Mouse (Mus musculus) ES-E14 (cell line): ENCODE results near the gene Adamtsl3. TPM values are rescaled to one million over a fixed set of nuclear protein-coding genes. Genes with fewer than 3 reads are reported as not detected.

Experiments
- DNase-seq: peaks from one replicate; pipeline ENCODE4 v3.0.0-alpha.2; 2013; ENCODE audit warnings: low read depth, low spot score
- H3K27ac ChIP-seq: 2 replicates; pipeline ENCODE4 v1.5.1; 2012; ENCODE audit warnings: low read depth, mild to moderate bottlenecking, low read length, moderate library complexity, mixed read lengths; ENCODE audit not compliant: poor library complexity, insufficient read depth, severe bottlenecking
- H3K36me3 ChIP-seq: 2 replicates; pipeline ENCODE4 v1.6.1; 2012; ENCODE audit warnings: mild to moderate bottlenecking, low read length, moderate library complexity, mixed read lengths; ENCODE audit not compliant: control insufficient read depth, poor library complexity, insufficient read depth, severe bottlenecking
- H3K4me1 ChIP-seq, 2 experiments: fragments of 150-350 bp in 1 of 2; sonication (generic) in 1 of 2; 2 replicates each; pipeline ENCODE4 v1.6.1; 2012; ENCODE audit warnings: low read length in 2 of 2, mild to moderate bottlenecking in 1 of 2, mixed read lengths in 1 of 2; ENCODE audit not compliant: control insufficient read depth in 2 of 2, insufficient read depth in 2 of 2, poor library complexity in 1 of 2
- H3K4me3 ChIP-seq, 2 experiments: fragments of 150-350 bp in 1 of 2; sonication (generic) in 1 of 2; 2 replicates each; pipeline ENCODE4 v1.5.1; 2012; ENCODE audit warnings: low read length in 2 of 2, low read depth in 1 of 2, mild to moderate bottlenecking in 1 of 2, mixed read lengths in 1 of 2; ENCODE audit not compliant: insufficient read depth in 1 of 2, poor library complexity in 1 of 2, severe bottlenecking in 1 of 2
- H3K9ac ChIP-seq: 2 replicates; pipeline ENCODE4 v1.6.1; 2012; ENCODE audit warnings: low read depth, mild to moderate bottlenecking, low read length, mixed read lengths; ENCODE audit not compliant: poor library complexity, insufficient read depth, severe bottlenecking
- H3K9me3 ChIP-seq: fragments of 150-350 bp; sonication (generic); 2 replicates; pipeline ENCODE4 v1.6.1; 2012; ENCODE audit warnings: low read depth, mild to moderate bottlenecking, low read length; ENCODE audit not compliant: control insufficient read depth, insufficient read depth
- CHD2 ChIP-seq: IDR thresholded peaks from 2 replicates; pipeline ENCODE4 v1.6.1; 2014; ENCODE audit warnings: mild to moderate bottlenecking, low read depth, low read length, inconsistent platforms
- HCFC1 ChIP-seq: IDR thresholded peaks from 2 replicates; pipeline ENCODE4 v1.6.1; 2012; ENCODE audit warnings: low read length, inconsistent platforms, borderline replicate concordance; ENCODE audit not compliant: insufficient read depth
- MAFK ChIP-seq: IDR thresholded peaks from 2 replicates; pipeline ENCODE4 v1.6.1; 2014; ENCODE audit warnings: mild to moderate bottlenecking, low read depth, low read length, inconsistent platforms; ENCODE audit not compliant: insufficient read depth
- ZC3H11A ChIP-seq: IDR thresholded peaks from 2 replicates; pipeline ENCODE4 v1.6.1; 2012; ENCODE audit warnings: low read depth, mild to moderate bottlenecking, inconsistent platforms, low read length, borderline replicate concordance
- ZNF384 ChIP-seq: IDR thresholded peaks from 2 replicates; pipeline ENCODE4 v1.6.1; 2012; ENCODE audit warnings: low read depth, low read length, inconsistent platforms
- in situ Hi-C, 2 experiments: fragments of 600-800 bp; cut with MboI; formaldehyde crosslinking; loops; one replicate each; pipeline ENCODE4 v1.15.1; 2025; ENCODE audit warnings: low sequenced_read_pairs in 2 of 2, inconsistent platforms in 1 of 2; ENCODE audit not compliant: unreplicated experiment in 2 of 2
- total RNA-seq: library from RNA; depleted of rRNA; stranded (reverse); fragments of 300-350 nt; gene quantifications from 2 replicates; pipeline ENCODE4 v1.2.3, GENCODE M21; 2012

Gene Adamtsl3
- total RNA-seq, 1 experiment: 0.71 TPM

GRCm38 (mm10) chr7:82350421-82350820 is 14.9 kb downstream of the Adamtsl3 start:
- DNase-seq: no peak
- in situ Hi-C loops: no loop called here
- no peaks in the 10 kb centered on the region for H3K36me3 ChIP-seq
- H3K4me1 ChIP-seq: no peaks in the 10 kb centered on the region
- no peaks in the 10 kb centered on the region for H3K9me3 ChIP-seq
- no peak overlapping the region for H3K9ac ChIP-seq
- no peak overlapping the region for H3K27ac ChIP-seq
- H3K4me3 ChIP-seq: no peak overlapping the region
- TF ChIP-seq ZC3H11A: no peak
- TF ChIP-seq HCFC1: no peak
- no peak for TF ChIP-seq CHD2
- no peak for TF ChIP-seq MAFK
- no peak for TF ChIP-seq ZNF384

GRCm38 (mm10) chr7:82359146-82359545 is 23.7 kb downstream of the Adamtsl3 start:
- in situ Hi-C loops: no loop called here
- no peak overlapping the region for H3K9ac ChIP-seq
- no peak overlapping the region for H3K4me3 ChIP-seq
- no peaks in the 10 kb centered on the region for H3K36me3 ChIP-seq
- H3K9me3 ChIP-seq: no peaks in the 10 kb centered on the region
- TF ChIP-seq ZNF384: no peak
- TF ChIP-seq CHD2: no peak
- TF ChIP-seq HCFC1: no peak
- TF ChIP-seq MAFK: no peak
- no peak for TF ChIP-seq ZC3H11A
- no peak overlapping the region for H3K27ac ChIP-seq
- no peaks in the 10 kb centered on the region for H3K4me1 ChIP-seq
- no peak for DNase-seq

GRCm38 (mm10) chr7:82359674-82360073 is 24.2 kb downstream of the Adamtsl3 start:
- in situ Hi-C loops: no loop called here
- H3K4me1 ChIP-seq: no peaks in the 10 kb centered on the region
- no peak overlapping the region for H3K4me3 ChIP-seq
- TF ChIP-seq CHD2: no peak
- TF ChIP-seq ZC3H11A: no peak
- TF ChIP-seq ZNF384: no peak
- no peak for TF ChIP-seq MAFK
- no peak for TF ChIP-seq HCFC1
- DNase-seq: no peak
- H3K27ac ChIP-seq: no peak overlapping the region
- H3K9ac ChIP-seq: no peak overlapping the region
- no peaks in the 10 kb centered on the region for H3K9me3 ChIP-seq
- H3K36me3 ChIP-seq: no peaks in the 10 kb centered on the region

- no peak for TF ChIP-seq MAFK
- no peak for TF ChIP-seq ZC3H11A
- TF ChIP-seq ZNF384: no peak
- TF ChIP-seq HCFC1: no peak
- no peak for TF ChIP-seq CHD2
- H3K27ac ChIP-seq: no peak overlapping the region
Measured at GRCm38 (mm10) chr7:82360186-82360585, 24.7 kb downstream of the Adamtsl3 start.

GRCm38 (mm10) chr7:82361127-82361526 is 25.6 kb downstream of the Adamtsl3 start:
- Histone ChIP-seq H3K27ac (no peak overlapping the region), H3K36me3 (no peaks in the 10 kb centered on the region), H3K9me3 (no peaks in the 10 kb centered on the region), H3K4me3 (no peak overlapping the region), H3K4me1 (no peaks in the 10 kb centered on the region), H3K9ac (no peak overlapping the region)
- DNase-seq: no peak
- in situ Hi-C loops: no loop called here
- no peak for TF ChIP-seq MAFK
- no peak for TF ChIP-seq HCFC1
- no peak for TF ChIP-seq ZC3H11A
- no peak for TF ChIP-seq ZNF384
- no peak for TF ChIP-seq CHD2

More at GRCm38 (mm10) chr7:82360186-82360585, 24.7 kb downstream of the Adamtsl3 start:
- no peak overlapping the region for H3K9ac ChIP-seq
- H3K4me1 ChIP-seq: no peaks in the 10 kb centered on the region
- no peak overlapping the region for H3K4me3 ChIP-seq
- no peaks in the 10 kb centered on the region for H3K36me3 ChIP-seq
- no peak for DNase-seq
- in situ Hi-C loops: no loop called here
- H3K9me3 ChIP-seq: no peaks in the 10 kb centered on the region
